Comparison of ENCODE assay signal across 23 mouse cellular contexts in the genomic region with DNA sequence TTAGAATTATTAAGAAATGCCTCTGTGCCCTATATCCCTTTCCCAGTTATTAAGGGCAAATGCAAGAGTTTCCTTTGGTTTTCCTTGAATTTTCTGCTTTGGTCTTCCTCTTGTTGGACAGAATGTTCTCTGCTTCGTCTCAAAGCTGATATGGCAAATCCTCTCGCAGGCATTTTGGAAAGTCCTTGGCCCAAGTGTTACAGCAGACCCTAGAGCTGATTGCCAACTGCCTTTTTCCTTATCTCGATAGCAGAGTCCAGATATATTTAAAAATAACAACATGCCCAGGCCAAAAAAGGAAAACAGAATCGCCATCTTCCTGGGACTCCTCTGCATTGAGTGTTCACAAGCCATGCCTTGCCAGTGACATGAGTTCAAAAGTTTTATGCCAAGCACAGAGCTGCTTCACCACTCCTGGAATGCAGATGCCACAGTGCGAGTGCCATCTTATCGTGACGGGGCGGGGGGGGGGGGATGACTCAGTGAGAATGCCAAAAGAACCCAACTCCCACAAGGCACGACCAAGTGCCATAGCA.
DNase-seq lines count a peak whose midpoint lies in the region; ATAC-seq lines count a peak whose summit lies in the region.
"Had no signal": no experiment of that assay in that cellular context is flagged by ENCODE, and none has a peak within 500 bp of the region (broad histone marks: within the 10 kb centered on the region; RNA-seq: fewer than 3 reads in every experiment).

No protein-coding gene starts in this region.

- H3K36me3 ChIP-seq in heart, embryonic 11.5 days (ENCODE audit: control insufficient read depth, insufficient read depth, low read length): no peaks in the 10 kb centered on the region
- no peaks in the 10 kb centered on the region for H3K36me3 ChIP-seq in heart, embryonic 16.5 days (ENCODE audit: control insufficient read depth, insufficient read depth)
- H3K36me3 ChIP-seq: embryonic facial prominence, embryonic 10.5 days; forebrain, embryonic 15.5 days; hindbrain, embryonic 15.5 days; limb, embryonic 10.5 days; neural tube, embryonic 15.5 days had no signal

- 32% methylated on average over 9 of the region's 9 CpGs for WGBS in heart, embryonic 11.5 days (ENCODE audit: insufficient replicate concordance)
- WGBS in heart, embryonic 16.5 days: 25% methylated on average over 9 of the region's 9 CpGs

- H3K27me3 ChIP-seq in heart, embryonic 11.5 days (ENCODE audit: control insufficient read depth, insufficient read depth, low read length): no peaks in the 10 kb centered on the region
- H3K27me3 ChIP-seq in heart, embryonic 16.5 days (ENCODE audit: control insufficient read depth, insufficient read depth, low read length): no peaks in the 10 kb centered on the region
- H3K27me3 ChIP-seq: forebrain, embryonic 15.5 days; hindbrain, embryonic 15.5 days; neural tube, embryonic 15.5 days had no signal

- H3K9ac ChIP-seq in heart, embryonic 11.5 days (ENCODE audit: low read depth, low read length): no peak overlapping the region
- H3K9ac ChIP-seq in heart, embryonic 16.5 days (ENCODE audit: low read length): no peak overlapping the region
- H3K9ac ChIP-seq: forebrain, embryonic 15.5 days; hindbrain, embryonic 15.5 days; neural tube, embryonic 15.5 days had no signal

- peak; percentile 94 for DNase-seq in heart, adult 11 months
- DNase-seq in 3134 (ENCODE audit: extremely low read depth, insufficient read length, low spot score): peak; percentile 52
- peak; percentile 35 to 52 for DNase-seq in heart, adult 9 months (ENCODE audit: low spot score in 2 of 2)
- no peak for DNase-seq in thymus, postnatal 10 days (ENCODE audit: low spot score in 2 of 2)
- DNase-seq in urinary bladder, postnatal 14 days (ENCODE audit: low spot score): no peak
- DNase-seq in lung, postnatal 25 days (ENCODE audit: low spot score): no peak
- DNase-seq: adrenal gland, postnatal 25 days; B cell, adult 2 months; cerebellum, adult 11 months; cerebellum, postnatal 10 days; gastrocnemius, postnatal 10 days; kidney, adult 2 months; liver; thymus, postnatal 14 days had no signal

- ATAC-seq in heart, embryonic 11.5 days (replicated peaks; ENCODE audit: insufficient number of reproducible peaks, low FRiP score, low TSS enrichment): no peak
- ATAC-seq in heart, embryonic 16.5 days (replicated peaks; ENCODE audit: extremely low read depth, insufficient read depth, low FRiP score): peak; percentile 45; the same call in 1 of the 2 replicates
- ATAC-seq: forebrain, embryonic 15.5 days had no signal

- no peak overlapping the region; the same call in 1 of the 2 replicates for H3K4me2 ChIP-seq in heart, embryonic 11.5 days
- H3K4me2 ChIP-seq in heart, embryonic 16.5 days (ENCODE audit: low read depth, low read length): peak overlapping the region; percentile 34; the same call in 1 of the 2 replicates
- H3K4me2 ChIP-seq: forebrain, embryonic 15.5 days; hindbrain, embryonic 15.5 days; midbrain, embryonic 11.5 days; neural tube, embryonic 15.5 days had no signal

- peaks cover 8% of the 10 kb centered on the region; the same call in 1 of the 2 replicates for H3K4me1 ChIP-seq in heart, embryonic 11.5 days (ENCODE audit: control insufficient read depth, insufficient read depth, low read length)
- peaks cover 7% of the 10 kb centered on the region for H3K4me1 ChIP-seq in heart, embryonic 16.5 days (ENCODE audit: control insufficient read depth, insufficient read depth, low read length)
- H3K4me1 ChIP-seq: hindbrain, embryonic 15.5 days had no signal

- no peak overlapping the region for H3K27ac ChIP-seq in heart, embryonic 11.5 days (ENCODE audit: low read depth, low read length)
- H3K27ac ChIP-seq in heart, embryonic 16.5 days (ENCODE audit: low read length): peak overlapping the region; percentile 53
- H3K27ac ChIP-seq: embryonic facial prominence, embryonic 10.5 days; forebrain, embryonic 15.5 days; hindbrain, embryonic 15.5 days; kidney, postnatal 0 days; limb, embryonic 10.5 days; neural tube, embryonic 15.5 days had no signal

- no peak overlapping the region for H3K4me3 ChIP-seq in heart, embryonic 11.5 days (ENCODE audit: low read depth, low read length)
- no peak overlapping the region for H3K4me3 ChIP-seq in heart, embryonic 16.5 days (ENCODE audit: low read length)
- H3K4me3 ChIP-seq: embryonic facial prominence, embryonic 10.5 days; forebrain, embryonic 15.5 days; hindbrain, embryonic 15.5 days; limb, embryonic 10.5 days; neural tube, embryonic 15.5 days had no signal

- H3K9me3 ChIP-seq in heart, embryonic 11.5 days (replicated peaks; ENCODE audit: control insufficient read depth, low read length): no peaks in the 10 kb centered on the region
- no peaks in the 10 kb centered on the region for H3K9me3 ChIP-seq in heart, embryonic 16.5 days (replicated peaks; ENCODE audit: control insufficient read depth, low read length)
- H3K9me3 ChIP-seq: embryonic facial prominence, embryonic 10.5 days; forebrain, embryonic 15.5 days; hindbrain, embryonic 15.5 days; limb, embryonic 10.5 days; neural tube, embryonic 15.5 days had no signal

Comparison
In these comparisons a context has a peak if more than half of its experiments do, and no peak if none do; other contexts are left out.
1. DNase-seq: peak in heart, adult 11 months (single experiment), 3134 (single experiment) and heart, adult 9 months (2 of 2); none in thymus, postnatal 10 days (0 of 2), urinary bladder, postnatal 14 days (single experiment) and lung, postnatal 25 days (single experiment).